Mouse (Mus musculus) CH12.LX (cell line): ENCODE measurements around the gene Fbxw11. TPM values are rescaled to one million over a fixed set of nuclear protein-coding genes. Genes with fewer than 3 reads are reported as not detected.

Source experiments
- DNase-seq: peaks from one replicate; pipeline ENCODE4 v3.0.0-alpha.2; 2013; ENCODE audit errors: extremely low read depth
- H3K27ac ChIP-seq: 2 replicates; pipeline ENCODE4 v1.5.1; 2012; ENCODE audit warnings: low read depth, mild to moderate bottlenecking, control low read depth, moderate library complexity; ENCODE audit not compliant: insufficient read depth
- H3K27me3 ChIP-seq: replicated peaks from 2 replicates; pipeline ENCODE3; 2012; ENCODE audit warnings: inconsistent platforms
- H3K36me3 ChIP-seq, 2 experiments: replicated peaks in 1 of 2; 2 replicates each; pipeline versions ENCODE3 to v1.6.1; 2012; ENCODE audit warnings: inconsistent platforms in 1 of 2, low read length in 1 of 2, mild to moderate bottlenecking in 1 of 2, mixed read lengths in 1 of 2, moderate library complexity in 1 of 2; ENCODE audit not compliant: control insufficient read depth in 1 of 2, insufficient read depth in 1 of 2
- H3K4me1 ChIP-seq, 2 experiments: 2 replicates each; pipeline ENCODE4 v1.6.1; 2012; ENCODE audit warnings: inconsistent platforms in 1 of 2, moderate library complexity in 1 of 2; ENCODE audit not compliant: insufficient read depth in 2 of 2, control insufficient read depth in 1 of 2
- H3K4me2 ChIP-seq: 2 replicates; pipeline ENCODE4 v1.6.1; 2012; ENCODE audit warnings: low read depth, mild to moderate bottlenecking, control low read depth; ENCODE audit not compliant: poor library complexity, insufficient read depth, severe bottlenecking
- H3K4me3 ChIP-seq, 3 experiments: fragments of 150-350 bp in 1 of 3; sonication (generic) in 1 of 3; replicated peaks in 1 of 3; 2 replicates each; pipeline versions ENCODE3 to v1.5.1; 2011 to 2012; ENCODE audit warnings: low read depth in 2 of 3, low read length in 2 of 3, mild to moderate bottlenecking in 2 of 3, moderate library complexity in 2 of 3, control low read depth in 1 of 3, improper control_type of control experiment in 1 of 3, inconsistent platforms in 1 of 3, mixed read lengths in 1 of 3; ENCODE audit not compliant: poor library complexity in 1 of 3
- H3K79me2 ChIP-seq: replicated peaks from 2 replicates; pipeline ENCODE4 v1.6.1; 2012; ENCODE audit warnings: mild to moderate bottlenecking, moderate library complexity; ENCODE audit not compliant: control insufficient read depth, poor library complexity, insufficient read depth, severe bottlenecking; ENCODE audit errors: extremely low read depth
- H3K9ac ChIP-seq: 2 replicates; pipeline ENCODE4 v1.6.1; 2012; ENCODE audit warnings: low read depth, mild to moderate bottlenecking, control low read depth, moderate library complexity; ENCODE audit not compliant: insufficient read depth
- H3K9me3 ChIP-seq: replicated peaks from 2 replicates; pipeline ENCODE3; 2012; ENCODE audit warnings: low read length, inconsistent platforms, mixed read lengths
- BHLHE40 ChIP-seq: IDR thresholded peaks from 2 replicates; pipeline ENCODE4 v1.6.1; 2011; ENCODE audit warnings: mild to moderate bottlenecking, low read depth, low read length, improper control_type of control experiment
- CHD1 ChIP-seq: IDR thresholded peaks from 2 replicates; pipeline ENCODE4 v1.6.1; 2012; ENCODE audit warnings: low read depth, low read length, improper control_type of control experiment, inconsistent platforms
- CHD2 ChIP-seq: IDR thresholded peaks from 2 replicates; pipeline ENCODE4 v1.6.1; 2011; ENCODE audit warnings: low read length, improper control_type of control experiment
- E2F4 ChIP-seq: IDR thresholded peaks from 2 replicates; pipeline ENCODE4 v1.6.1; 2011; ENCODE audit warnings: low read depth, low read length, improper control_type of control experiment; ENCODE audit not compliant: insufficient replicate concordance
- ELF1 ChIP-seq: IDR thresholded peaks from 2 replicates; pipeline ENCODE4 v1.6.1; 2014; ENCODE audit warnings: low read depth, mild to moderate bottlenecking, inconsistent platforms, low read length, improper control_type of control experiment
- HCFC1 ChIP-seq: IDR thresholded peaks from 2 replicates; pipeline ENCODE4 v1.6.1; 2012; ENCODE audit warnings: low read depth, mild to moderate bottlenecking, inconsistent platforms, low read length, improper control_type of control experiment
- JUND ChIP-seq: conservative IDR thresholded peaks from 2 replicates; pipeline ENCODE4 v1.6.1; 2011; ENCODE audit warnings: low read depth, low read length, improper control_type of control experiment
- MAFK ChIP-seq: IDR thresholded peaks from 2 replicates; pipeline ENCODE4 v1.6.1; 2011; ENCODE audit warnings: low read length, improper control_type of control experiment; ENCODE audit not compliant: insufficient replicate concordance
- MAZ ChIP-seq: IDR thresholded peaks from 2 replicates; pipeline ENCODE4 v1.6.1; 2012; ENCODE audit warnings: low read depth, mild to moderate bottlenecking, inconsistent platforms, low read length, improper control_type of control experiment, moderate library complexity
- NRF1 ChIP-seq: IDR thresholded peaks from 2 replicates; pipeline ENCODE4 v1.6.1; 2014; ENCODE audit warnings: low read depth, mild to moderate bottlenecking, inconsistent platforms, low read length, improper control_type of control experiment, moderate library complexity
- PAX5 ChIP-seq: IDR thresholded peaks from 2 replicates; pipeline ENCODE4 v1.6.1; 2012; ENCODE audit warnings: low read length, inconsistent platforms, mixed read lengths
- RAD21 ChIP-seq: IDR thresholded peaks from 2 replicates; pipeline ENCODE4 v1.6.1; 2011; ENCODE audit warnings: low read depth, mild to moderate bottlenecking, low read length, improper control_type of control experiment, moderate library complexity
- RCOR1 ChIP-seq: conservative IDR thresholded peaks from 2 replicates; pipeline ENCODE4 v1.6.1; 2012; ENCODE audit warnings: low read depth, mild to moderate bottlenecking, inconsistent platforms, low read length, improper control_type of control experiment
- UBTF ChIP-seq: IDR thresholded peaks from 2 replicates; pipeline ENCODE4 v1.6.1; 2012; ENCODE audit warnings: low read depth, mild to moderate bottlenecking, inconsistent platforms, low read length, improper control_type of control experiment, moderate library complexity
- USF1 ChIP-seq: IDR thresholded peaks from 2 replicates; pipeline ENCODE4 v1.6.1; 2014; ENCODE audit warnings: low read depth, mild to moderate bottlenecking, inconsistent platforms, low read length, improper control_type of control experiment
- USF2 ChIP-seq: conservative IDR thresholded peaks from 2 replicates; pipeline ENCODE4 v1.6.1; 2011; ENCODE audit warnings: low read depth, low read length, improper control_type of control experiment
- ZMIZ1 ChIP-seq: IDR thresholded peaks from 2 replicates; pipeline ENCODE4 v1.6.1; 2012; ENCODE audit warnings: low read depth, mild to moderate bottlenecking, inconsistent platforms, low read length, improper control_type of control experiment
- ZNF384 ChIP-seq: IDR thresholded peaks from 2 replicates; pipeline ENCODE4 v1.6.1; 2012; ENCODE audit warnings: low read depth, low read length, improper control_type of control experiment, inconsistent platforms
- dilution Hi-C: fragments of 300-500 bp; cut with MboI; formaldehyde crosslinking; loops from 2 replicates; pipeline ENCODE4 v1.14.3; 2020; ENCODE audit warnings: low sequenced_read_pairs; ENCODE audit not compliant: extremely low pct_unique_long_range_greater_than_20kb, extremely low pct_ligation_motif_present
- in situ Hi-C: fragments of 300-500 bp; cut with MboI; formaldehyde crosslinking; loops from 3 replicates; pipeline ENCODE4 v1.14.3; 2019; ENCODE audit warnings: low sequenced_read_pairs, low pct_ligation_motif_present, low pct_unique_long_range_greater_than_20kb, mixed read lengths
- polyA plus RNA-seq: library from polyadenylated mRNA; unstranded; fragments of >175 nt; gene quantifications from 2 replicates; pipeline ENCODE4 v1.2.1, GENCODE M21; 2012; ENCODE audit warnings: low read depth; ENCODE audit not compliant: insufficient read length
- total RNA-seq, 2 experiments: library from RNA; depleted of rRNA; stranded (reverse); fragments of 300-350 nt in 1 of 2; fragments of >200 nt in 1 of 2; gene quantifications; 2 replicates each; pipeline ENCODE4 v1.2.3; 2012 to 2014

The Fbxw11 gene
- total and polyA plus RNA-seq, 3 experiments: 54.5 to 85.0 (median 58.5) TPM

DNA sequence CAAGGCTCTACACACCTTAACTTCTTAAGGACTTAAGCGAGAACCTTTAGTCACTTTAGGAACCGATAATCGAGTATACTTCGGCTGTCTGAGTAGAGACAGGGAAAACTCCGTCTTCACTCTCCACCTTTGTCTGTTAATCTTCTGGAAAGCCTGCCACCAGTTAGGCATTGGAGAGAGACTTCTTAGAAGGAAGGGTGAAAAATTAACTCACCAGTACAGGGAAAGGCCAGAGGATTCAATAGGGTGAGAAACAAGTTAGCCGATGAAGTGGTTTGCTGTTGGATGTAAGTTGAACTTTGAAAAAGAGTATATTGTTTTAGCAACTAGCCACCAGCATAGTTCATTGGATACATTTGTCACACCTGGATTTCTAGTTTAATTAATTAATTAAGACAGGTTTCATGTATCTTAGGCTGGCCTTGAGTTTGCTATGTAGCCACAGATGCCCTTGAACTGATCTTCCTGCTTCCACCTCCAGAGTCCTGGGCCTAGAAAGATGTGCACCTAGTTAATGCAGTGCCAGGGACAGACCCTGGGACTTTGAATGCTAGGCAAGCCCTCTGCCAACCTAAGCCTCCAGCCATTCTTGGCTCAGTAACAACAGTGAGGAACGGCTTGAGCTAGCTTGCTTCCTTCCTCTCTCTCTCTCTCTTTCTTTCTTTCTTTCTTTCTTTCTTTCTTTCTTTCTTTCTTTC, 8.5 kb downstream of the Fbxw11 start:
- Histone ChIP-seq H3K27ac (no peak overlapping the region), H3K4me3 (no peak overlapping the region), H3K36me3 (peaks cover 14 to 65% of the 10 kb centered on the region in 2 experiments), H3K79me2 (peaks cover 86% of the 10 kb centered on the region), H3K4me1 (peaks cover 3 to 69% of the 10 kb centered on the region in 2 experiments; a peak in 3 of 4 replicates), H3K9ac (no peak overlapping the region), H3K27me3 (no peaks in the 10 kb centered on the region), H3K9me3 (no peaks in the 10 kb centered on the region), H3K4me2 (no peak overlapping the region)
- in situ Hi-C loops (no loop called here), dilution Hi-C loops (no loop called here)
- no peak for TF ChIP-seq UBTF
- no peak for TF ChIP-seq USF1
- no peak for TF ChIP-seq CHD1
- no peak for TF ChIP-seq BHLHE40
- DNase-seq: no peak

- no peak for DNase-seq
- Histone ChIP-seq H3K27ac (no peak overlapping the region), H3K9me3 (no peaks in the 10 kb centered on the region), H3K4me3 (no peak overlapping the region), H3K79me2 (peaks cover 86% of the 10 kb centered on the region), H3K4me2 (no peak overlapping the region), H3K36me3 (peaks cover 14 to 65% of the 10 kb centered on the region in 2 experiments), H3K4me1 (peaks cover 3 to 62% of the 10 kb centered on the region in 2 experiments; a peak in 3 of 4 replicates), H3K9ac (no peak overlapping the region), H3K27me3 (no peaks in the 10 kb centered on the region)
- in situ Hi-C loops: no loop called here
- TF ChIP-seq ELF1 (no peak), PAX5 (no peak), HCFC1 (no peak), MAFK (no peak), MAZ (no peak), ZNF384 (no peak), JUND (no peak), UBTF (no peak), RCOR1 (no peak), RAD21 (no peak), ZMIZ1 (no peak), CHD2 (no peak), USF2 (no peak), USF1 (no peak), NRF1 (no peak), E2F4 (no peak)
- dilution Hi-C loops: no loop called here
Measured at GRCm38 (mm10) chr11:32651723-32652122, 9.2 kb downstream of the Fbxw11 start.
